Mouse (Mus musculus) hindbrain, embryonic 11.5 days (tissue): ENCODE results near the gene Camkmt. TPM values are rescaled to one million over a fixed set of nuclear protein-coding genes. Genes with fewer than 3 reads are reported as not detected.

Experiments used
- ATAC-seq: fragments of 200-750 bp; cut with Nextera tagmentation; 2 replicates; pipeline ENCODE4 v1.8.0; 2017; ENCODE audit warnings: mild to moderate bottlenecking, moderate TSS enrichment, moderate library complexity; ENCODE audit not compliant: low FRiP score
- DNase-seq: peaks from one replicate; pipeline ENCODE4 v3.0.0-alpha.2; 2015; ENCODE audit warnings: low spot score
- H3K27ac ChIP-seq: fragments of 300-500 bp; sonication (generic); 2 replicates; pipeline ENCODE4 v1.5.1; 2014; ENCODE audit warnings: mild to moderate bottlenecking, low read depth, low read length
- H3K27me3 ChIP-seq: fragments of 300-500 bp; sonication (generic); 2 replicates; pipeline ENCODE4 v1.6.1; 2014; ENCODE audit warnings: mild to moderate bottlenecking, low read length, moderate library complexity, mixed read lengths; ENCODE audit not compliant: control insufficient read depth, insufficient read depth
- H3K36me3 ChIP-seq: fragments of 300-500 bp; sonication (generic); 2 replicates; pipeline ENCODE4 v1.6.1; 2014; ENCODE audit warnings: mild to moderate bottlenecking, low read length, moderate library complexity, mixed read lengths; ENCODE audit not compliant: control insufficient read depth, insufficient read depth
- H3K4me1 ChIP-seq: fragments of 300-500 bp; sonication (generic); replicated peaks from 2 replicates; pipeline ENCODE4 v1.6.1; 2014; ENCODE audit warnings: low read length, mixed read lengths; ENCODE audit not compliant: control insufficient read depth, insufficient read depth
- H3K4me2 ChIP-seq: fragments of 300-500 bp; sonication (generic); replicated peaks from 2 replicates; pipeline ENCODE4 v1.6.1; 2014; ENCODE audit warnings: mild to moderate bottlenecking, low read depth, low read length
- H3K4me3 ChIP-seq: fragments of 300-500 bp; sonication (generic); 2 replicates; pipeline ENCODE4 v1.5.1; 2014; ENCODE audit warnings: low read depth, low read length
- H3K9ac ChIP-seq: fragments of 300-500 bp; sonication (generic); 2 replicates; pipeline ENCODE4 v1.6.1; 2014; ENCODE audit warnings: low read depth, low read length
- H3K9me3 ChIP-seq: fragments of 300-500 bp; sonication (generic); 2 replicates; pipeline ENCODE4 v1.6.1; 2016; ENCODE audit warnings: low read length; ENCODE audit not compliant: control insufficient read depth
- WGBS: fragments of 180-500 bp; shearing (Covaris S2); extraction: QIAGEN DNeasy Blood & Tissue Kit; methylation state at CpG from one replicate; pipeline ENCODE4 v1.1.7; 2014; 5-methylcytosine and 5-hydroxymethylcytosine counted together
- polyA plus RNA-seq: library from polyadenylated mRNA; unstranded; fragments of >200 nt; fragmentation: Nextera tagmentation; extraction: Ambion mirVana; gene quantifications from 2 replicates; pipeline ENCODE4 v1.2.1, GENCODE M21; 2014

Gene Camkmt
- polyA plus RNA-seq, 1 experiment from 2014 or later = 16.7 TPM

DNA sequence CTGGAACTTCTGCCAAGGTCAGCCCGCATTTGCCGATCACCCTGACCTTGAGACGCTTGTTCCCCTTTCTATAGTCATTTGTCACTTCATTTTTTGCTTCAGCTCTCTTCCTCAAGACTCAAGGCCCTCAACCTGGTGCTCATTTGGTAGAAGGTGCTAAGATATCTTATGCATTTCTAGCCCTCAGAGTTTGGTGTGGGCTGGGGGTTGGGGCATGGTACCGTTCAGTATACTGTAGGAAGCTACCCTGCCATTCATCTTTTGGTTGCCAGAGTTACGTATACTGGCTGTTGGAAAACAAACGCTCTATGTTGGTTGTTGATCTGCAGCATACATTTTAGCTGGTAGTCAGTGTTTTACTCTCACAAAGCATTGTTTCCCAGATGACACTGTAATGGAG, 53.8 kb downstream of the Camkmt start:
- Histone ChIP-seq H3K4me2 (no peak overlapping the region), H3K36me3 (no peaks in the 10 kb centered on the region), H3K4me3 (no peak overlapping the region), H3K9me3 (no peaks in the 10 kb centered on the region), H3K4me1 (no peaks in the 10 kb centered on the region), H3K9ac (no peak overlapping the region), H3K27ac (no peak overlapping the region), H3K27me3 (no peaks in the 10 kb centered on the region)
- DNase-seq (no peak), ATAC-seq (no peak)
- WGBS = 90% methylated on average over 6 of the region's 6 CpGs

GRCm38 (mm10) chr17:85148348-85148747, 58.0 kb downstream of the Camkmt start:
- Histone ChIP-seq H3K36me3 (no peaks in the 10 kb centered on the region), H3K27me3 (no peaks in the 10 kb centered on the region), H3K4me1 (no peaks in the 10 kb centered on the region), H3K4me2 (no peak overlapping the region), H3K9ac (no peak overlapping the region), H3K4me3 (no peak overlapping the region), H3K27ac (no peak overlapping the region), H3K9me3 (no peaks in the 10 kb centered on the region)
- 81% methylated on average over 1 of the region's 1 CpGs for WGBS
- no peak for DNase-seq
- ATAC-seq = no peak

- no peaks in the 10 kb centered on the region for H3K36me3 ChIP-seq
- H3K4me1 ChIP-seq = no peaks in the 10 kb centered on the region
- no peak for DNase-seq
- ATAC-seq = no peak
- no peaks in the 10 kb centered on the region for H3K27me3 ChIP-seq
- no peak overlapping the region for H3K27ac ChIP-seq
- no peak overlapping the region for H3K4me2 ChIP-seq
- no peaks in the 10 kb centered on the region for H3K9me3 ChIP-seq
- no peak overlapping the region for H3K9ac ChIP-seq
- 27% methylated on average over 3 of the region's 3 CpGs for WGBS
- H3K4me3 ChIP-seq = no peak overlapping the region
These were observed 58.9 kb downstream of the Camkmt start for GRCm38 (mm10) chr17:85149211-85149738.

DNA sequence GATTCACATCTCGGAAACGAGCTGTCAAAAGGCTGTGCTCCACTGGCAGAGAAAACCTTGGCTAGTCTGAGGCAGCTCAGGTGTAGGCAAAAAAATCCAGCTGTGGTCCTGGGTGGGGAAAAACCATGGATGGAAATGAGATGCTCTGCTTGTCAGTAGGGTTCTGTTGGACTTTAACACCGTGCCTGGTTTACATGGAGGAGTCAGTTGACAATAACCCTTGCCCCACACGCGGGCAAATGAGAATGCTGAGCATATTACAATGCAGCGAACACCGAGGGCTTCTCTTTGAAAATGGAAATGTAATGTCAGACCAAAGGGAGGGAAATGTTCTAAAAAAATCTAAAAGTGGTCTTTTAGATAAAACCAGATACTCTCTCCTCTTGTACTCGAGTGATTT, 60.9 kb downstream of the Camkmt start:
- no peak overlapping the region for H3K27ac ChIP-seq
- H3K9ac ChIP-seq = no peak overlapping the region
- H3K36me3 ChIP-seq = no peaks in the 10 kb centered on the region
- H3K4me1 ChIP-seq = no peaks in the 10 kb centered on the region
- 73% methylated on average over 8 of the region's 8 CpGs for WGBS
- H3K9me3 ChIP-seq = no peaks in the 10 kb centered on the region
- DNase-seq = no peak
- no peaks in the 10 kb centered on the region for H3K27me3 ChIP-seq
- no peak overlapping the region for H3K4me3 ChIP-seq
- ATAC-seq = no peak
- H3K4me2 ChIP-seq = no peak overlapping the region

- no peak for ATAC-seq
- H3K27ac ChIP-seq = no peak overlapping the region
- H3K27me3 ChIP-seq = no peaks in the 10 kb centered on the region
- H3K36me3 ChIP-seq = no peaks in the 10 kb centered on the region
- no peak overlapping the region for H3K4me2 ChIP-seq
- WGBS = 67% methylated on average over 4 of the region's 4 CpGs
- DNase-seq = no peak
- H3K9me3 ChIP-seq = no peaks in the 10 kb centered on the region
- H3K4me1 ChIP-seq = no peaks in the 10 kb centered on the region
- no peak overlapping the region for H3K4me3 ChIP-seq
- H3K9ac ChIP-seq = no peak overlapping the region
These were observed 67.8 kb downstream of the Camkmt start for GRCm38 (mm10) chr17:85158202-85158601.

GRCm38 (mm10) chr17:85159526-85159925, 69.2 kb downstream of the Camkmt start:
- Histone ChIP-seq H3K9ac (no peak overlapping the region), H3K4me3 (no peak overlapping the region), H3K27ac (no peak overlapping the region), H3K9me3 (no peaks in the 10 kb centered on the region), H3K36me3 (no peaks in the 10 kb centered on the region), H3K4me2 (no peak overlapping the region), H3K4me1 (no peaks in the 10 kb centered on the region), H3K27me3 (no peaks in the 10 kb centered on the region)
- 85% methylated on average over 8 of the region's 8 CpGs for WGBS
- DNase-seq (no peak), ATAC-seq (no peak)

GRCm38 (mm10) chr17:85160786-85161185, 70.4 kb downstream of the Camkmt start:
- Histone ChIP-seq H3K27me3 (no peaks in the 10 kb centered on the region), H3K4me3 (no peak overlapping the region), H3K4me1 (no peaks in the 10 kb centered on the region), H3K9ac (no peak overlapping the region), H3K27ac (no peak overlapping the region), H3K36me3 (no peaks in the 10 kb centered on the region), H3K4me2 (no peak overlapping the region), H3K9me3 (no peaks in the 10 kb centered on the region)
- ATAC-seq = no peak
- no peak for DNase-seq
- WGBS = 93% methylated on average over 8 of the region's 8 CpGs

DNA sequence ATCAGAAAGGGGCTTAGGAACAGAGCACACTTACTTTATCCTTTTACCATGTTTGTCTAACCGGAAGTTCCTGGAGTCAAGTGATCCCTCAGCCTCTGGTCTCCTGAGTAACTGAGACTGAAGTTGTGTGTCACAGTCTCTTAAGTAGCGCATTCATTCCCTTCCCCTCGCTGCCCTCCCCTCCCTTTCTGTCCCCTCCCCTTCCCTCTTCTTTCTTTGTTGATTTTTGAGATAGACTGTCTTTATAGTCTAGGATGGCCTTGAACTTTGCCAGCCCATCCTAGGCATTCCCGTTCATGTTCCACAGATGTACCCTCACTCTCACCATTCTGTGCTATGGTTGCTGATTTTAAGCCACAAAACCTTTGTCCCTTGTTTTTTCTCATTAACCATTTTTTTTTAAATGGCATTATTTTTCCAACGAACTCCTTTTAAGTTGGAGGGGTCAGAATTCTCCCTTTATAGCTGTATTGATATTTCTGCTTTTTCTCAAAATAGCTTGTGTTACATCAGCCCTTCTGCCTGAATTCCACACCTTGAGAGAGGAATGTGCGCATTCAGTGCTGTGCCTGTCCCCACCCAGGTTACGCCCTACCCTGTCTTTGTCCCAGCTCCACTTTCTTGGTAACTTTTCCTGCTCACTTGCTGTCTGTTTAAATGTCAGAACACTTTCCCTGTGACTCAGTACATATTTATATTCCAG, 72.4 kb downstream of the Camkmt start:
- DNase-seq (no peak), ATAC-seq (no peak)
- H3K4me3 ChIP-seq = no peak overlapping the region
- 73% methylated on average over 7 of the region's 7 CpGs for WGBS
- H3K4me1 ChIP-seq = no peaks in the 10 kb centered on the region
- no peak overlapping the region for H3K4me2 ChIP-seq
- no peaks in the 10 kb centered on the region for H3K36me3 ChIP-seq
- H3K9me3 ChIP-seq = no peaks in the 10 kb centered on the region
- no peaks in the 10 kb centered on the region for H3K27me3 ChIP-seq
- H3K9ac ChIP-seq = no peak overlapping the region
- H3K27ac ChIP-seq = no peak overlapping the region

- H3K27me3 ChIP-seq = no peaks in the 10 kb centered on the region
- H3K27ac ChIP-seq = no peak overlapping the region
- no peaks in the 10 kb centered on the region for H3K4me1 ChIP-seq
- DNase-seq (no peak), ATAC-seq (no peak)
- WGBS = 91% methylated on average over 4 of the region's 4 CpGs
- H3K36me3 ChIP-seq = no peaks in the 10 kb centered on the region
- H3K9ac ChIP-seq = no peak overlapping the region
- no peak overlapping the region for H3K4me3 ChIP-seq
- H3K9me3 ChIP-seq = no peaks in the 10 kb centered on the region
- no peak overlapping the region for H3K4me2 ChIP-seq
These were observed 72.9 kb downstream of the Camkmt start for GRCm38 (mm10) chr17:85163272-85163610.
